Mouse (Mus musculus) adrenal gland, postnatal 4 days (tissue): ENCODE results near the gene Use1. TPM values are rescaled to one million over a fixed set of nuclear protein-coding genes. Genes with fewer than 3 reads are reported as not detected.
A peak's percentile ranks its signal among the peaks of the same experiment; 100 is the strongest.
"Not testable (repeated sequence)": the region's sequence is repeated elsewhere in the genome, so short reads cannot be mapped to it uniquely, and the experiment has no call there.

Source experiments
- DNase-seq, 2 experiments: peaks; one replicate each; pipeline ENCODE4 v3.0.0; 2021 to 2022; ENCODE audit warnings: low spot score in 2 of 2, mixed read lengths in 2 of 2
- long read RNA-seq, 2 experiments: library from polyadenylated mRNA; stranded (forward); transcript quantifications; one replicate each; pipeline ENCODE4 v2.0.0; 2021
- total RNA-seq, 2 experiments: library from RNA; stranded (reverse); gene quantifications; 2 replicates each; pipeline ENCODE4 v1.2.3; 2021

The Use1 gene
- 100 to 1,000 TPM; 210 to 221 TPM for total RNA-seq
- long read RNA-seq, experiment 1, partial matches to known transcripts = 4 of 12 reads
- long read RNA-seq, experiment 1, other reads (novel, unspliced or antisense) = 5 of 12 reads
- long read RNA-seq, experiment 2, partial matches to known transcripts = 3 of 22 reads
- long read RNA-seq, experiment 2, other reads (novel, unspliced or antisense) = 15 of 22 reads

DNA sequence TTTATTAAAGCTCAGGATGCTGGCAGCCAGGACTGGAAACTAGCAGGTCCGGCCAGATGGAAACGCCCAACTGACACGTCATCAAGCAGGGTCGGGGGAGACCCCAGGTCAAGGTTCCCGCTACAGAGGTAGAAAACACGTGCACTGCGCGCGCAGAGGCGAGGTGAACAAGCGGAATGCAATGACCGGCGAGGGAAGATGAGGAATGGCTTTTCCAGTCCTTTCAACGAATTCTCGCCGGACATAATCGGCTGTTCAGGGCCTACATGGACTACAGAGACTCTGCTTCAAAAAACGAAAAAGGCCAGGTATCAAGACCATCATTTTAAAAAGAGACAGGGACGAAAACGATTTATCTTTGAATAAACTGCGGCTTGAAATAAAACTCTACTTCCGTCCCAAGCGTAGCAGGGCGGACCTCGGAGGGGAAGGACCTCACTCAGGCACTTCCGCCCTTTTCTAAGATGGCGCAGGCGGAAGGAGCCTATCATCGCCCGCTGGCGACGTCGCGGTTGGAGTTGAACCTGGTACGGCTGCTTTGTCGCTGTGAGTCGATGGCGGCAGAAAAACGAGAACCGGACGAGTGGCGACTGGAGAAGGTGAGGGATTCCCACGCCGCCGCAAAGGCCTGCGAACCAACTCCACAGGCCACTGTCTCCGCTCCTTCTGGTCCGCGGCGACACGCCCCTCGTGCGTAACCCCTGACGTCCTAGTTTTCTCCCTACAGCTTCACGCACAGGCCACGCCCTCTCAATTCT, at the start of gene Use1:
Gene Use1, plus strand, starts transcription at position 78 of the 758 bp plus-strand sequence.
- DNase-seq = peak; percentile 64 to 80

DNA sequence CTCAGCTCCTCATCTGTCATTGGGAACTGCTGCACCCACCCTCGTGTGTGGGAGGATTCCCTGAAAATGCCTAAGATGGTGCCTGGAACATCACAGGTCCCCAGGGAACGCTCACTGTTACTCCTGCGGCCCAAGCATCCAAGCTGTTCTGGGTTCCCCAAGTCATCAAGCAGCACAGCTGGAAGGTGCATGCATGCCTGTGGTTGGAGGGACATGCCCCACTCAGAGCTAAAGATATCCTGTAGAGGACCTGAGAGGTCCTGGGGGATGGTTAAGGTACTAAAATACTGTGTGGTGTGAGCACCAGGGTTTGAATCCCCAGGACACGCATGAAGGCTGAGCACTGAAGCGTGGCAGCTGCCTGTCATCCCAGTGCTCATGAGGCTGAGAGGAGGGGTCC, 48.0 kb upstream of the Use1 start:
- not testable (repeated sequence) for DNase-seq

DNA sequence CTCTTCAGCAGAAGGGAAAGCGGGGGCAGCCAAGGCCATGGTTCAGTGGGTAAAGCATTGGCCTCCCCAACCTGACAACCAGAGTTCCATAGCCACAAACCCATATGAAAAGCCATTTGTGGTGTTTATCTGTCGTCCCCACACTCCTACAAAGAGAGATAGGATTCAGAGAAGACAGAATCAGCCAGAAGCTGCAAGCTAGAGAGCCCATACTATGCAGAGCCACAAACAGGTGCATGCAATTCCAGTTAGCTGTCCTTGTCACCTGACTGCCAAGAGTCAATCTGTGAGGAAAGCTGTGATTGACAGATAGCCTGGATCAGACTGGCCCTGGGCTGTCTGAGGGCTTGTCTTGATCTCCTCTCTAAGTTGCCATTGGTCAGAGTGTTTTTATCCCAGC, 46.9 kb upstream of the Use1 start:
- not testable (repeated sequence) for DNase-seq

DNA sequence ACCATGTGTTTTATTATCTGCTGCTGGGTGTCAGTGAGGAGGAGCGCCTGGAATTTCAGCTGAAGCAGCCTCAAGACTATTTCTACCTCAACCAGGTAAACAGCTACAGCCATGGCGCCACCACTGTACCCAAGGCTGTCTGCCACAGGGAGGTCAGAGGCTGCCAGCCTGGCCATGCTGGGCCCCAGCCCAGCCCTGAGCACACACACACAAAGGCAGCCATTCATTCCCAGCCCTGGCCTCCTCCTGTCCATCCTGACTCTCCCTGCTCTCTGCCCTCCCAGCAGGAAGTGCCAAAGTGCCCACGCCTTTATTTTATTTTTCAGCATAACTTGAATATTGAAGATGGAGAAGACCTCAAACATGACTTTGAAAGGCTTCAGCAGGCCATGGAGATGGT, 43.7 kb upstream of the Use1 start:
- DNase-seq = no peak

DNA sequence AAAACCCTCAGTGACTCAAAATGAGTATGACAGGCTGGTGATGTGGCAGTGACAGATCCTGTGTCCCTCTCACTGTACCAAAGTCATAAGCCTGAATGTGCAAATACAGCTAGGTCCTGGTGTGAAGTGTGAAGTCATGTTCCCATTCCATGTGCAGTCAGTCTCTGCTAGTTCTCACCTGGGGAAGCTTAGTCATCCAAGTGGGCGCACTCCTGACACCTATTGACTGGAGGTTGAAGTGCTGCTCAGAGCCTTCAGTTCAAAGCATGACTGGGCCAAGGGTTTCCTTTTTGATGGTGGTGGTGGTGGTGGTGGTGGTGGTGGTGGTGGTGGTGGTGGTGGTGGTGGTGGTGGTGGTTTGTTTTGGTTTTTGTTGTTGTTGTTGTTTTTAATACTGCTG, 41.8 kb upstream of the Use1 start:
- DNase-seq = no peak

DNA sequence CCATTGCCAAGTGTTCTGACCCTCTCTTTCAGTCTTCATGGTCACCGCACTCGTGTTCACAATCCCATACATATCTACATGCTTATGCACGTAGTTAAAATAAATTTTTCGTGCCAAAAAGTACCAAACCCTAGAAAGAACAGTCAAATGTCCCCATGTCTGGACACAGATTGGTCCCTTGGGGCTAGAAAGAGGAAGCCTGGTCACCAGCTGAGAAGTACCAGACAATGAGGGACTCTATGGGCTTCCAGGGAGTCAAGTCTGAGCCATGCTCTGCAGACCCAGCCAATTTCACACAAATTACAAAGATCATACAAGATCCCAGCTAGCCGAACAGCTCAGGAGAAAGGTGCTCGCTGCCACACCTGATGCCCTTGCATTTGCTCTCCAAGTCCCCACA, 28.8 kb upstream of the Use1 start:
- DNase-seq = not testable (repeated sequence)

DNA sequence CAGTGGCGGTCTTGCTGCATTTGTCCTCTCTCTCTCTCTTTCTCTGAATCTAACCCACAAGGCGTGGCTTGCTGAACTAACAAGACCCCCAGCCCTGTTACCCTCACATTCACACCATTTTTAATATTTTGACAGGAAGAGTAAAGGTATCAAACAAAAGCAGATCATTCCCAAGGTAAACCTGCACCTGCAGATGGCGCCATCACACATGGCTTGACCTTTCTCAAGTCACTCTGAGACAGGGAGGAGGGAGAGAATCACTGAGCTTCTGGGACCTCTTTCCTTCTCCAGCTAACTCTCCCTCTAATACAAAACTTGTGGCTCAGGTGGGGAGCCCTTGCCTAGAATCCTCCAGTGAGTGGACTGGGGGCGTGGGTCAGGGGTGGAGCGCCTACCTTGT, 26.0 kb upstream of the Use1 start:
- DNase-seq = no peak

DNA sequence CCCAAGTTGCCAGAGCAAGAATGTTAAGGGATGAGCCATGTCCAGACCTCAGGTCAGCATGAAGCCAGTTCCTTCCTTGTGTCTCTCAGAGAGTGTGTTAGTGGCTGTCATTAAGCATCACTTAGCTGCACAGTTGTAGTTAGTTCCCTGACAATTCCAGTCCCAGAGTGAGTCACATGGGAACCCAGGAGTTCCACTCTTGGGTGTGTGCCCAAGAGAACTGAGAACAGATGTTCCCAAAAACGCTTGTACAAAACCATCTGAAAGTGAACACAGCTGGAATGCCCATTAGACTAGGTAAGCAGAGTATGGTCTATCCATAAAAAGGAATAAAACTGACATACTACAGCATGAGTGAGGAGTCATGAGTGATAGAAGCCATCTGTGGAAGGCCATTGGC, 20.1 kb upstream of the Use1 start:
- DNase-seq = no peak

DNA sequence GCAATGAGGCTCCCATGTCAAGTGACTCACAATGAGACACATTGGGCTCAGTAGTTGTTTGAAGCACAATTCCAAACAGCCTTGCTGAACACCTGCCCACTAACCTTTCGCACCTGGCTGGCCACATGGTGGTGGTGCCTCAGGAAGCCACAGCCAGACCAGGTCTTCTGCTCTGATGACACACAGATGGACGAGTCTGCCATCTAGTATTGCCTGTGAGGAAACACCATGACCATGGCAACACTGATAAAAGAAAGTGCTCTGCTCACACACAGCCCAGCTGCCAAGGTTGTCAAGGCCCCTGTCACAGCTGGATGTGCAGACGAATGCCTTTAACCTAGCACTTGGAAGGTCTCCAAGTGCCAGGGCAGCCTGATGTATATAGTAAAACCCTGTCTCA, 15.5 kb upstream of the Use1 start:
- DNase-seq = no peak

DNA sequence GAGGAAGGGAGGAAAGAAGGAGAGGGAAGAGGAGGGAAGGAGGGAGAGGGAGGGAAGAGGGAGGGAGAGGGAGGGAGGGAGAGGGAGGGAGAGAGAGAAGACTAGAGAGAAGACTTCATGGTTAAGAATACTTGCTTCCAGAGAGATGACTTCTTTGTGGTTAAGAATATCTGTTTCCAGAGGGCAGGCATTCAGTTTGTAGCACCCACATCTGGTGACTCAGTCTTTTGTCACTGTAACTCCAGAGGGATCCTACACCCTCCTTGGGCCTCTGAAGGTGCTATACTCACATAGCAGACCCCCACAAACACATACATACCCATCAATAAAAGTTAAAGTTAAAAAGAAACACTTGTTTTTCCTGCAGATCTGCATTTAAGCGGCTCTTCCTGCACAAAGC, 15.1 kb upstream of the Use1 start:
- DNase-seq = no peak

DNA sequence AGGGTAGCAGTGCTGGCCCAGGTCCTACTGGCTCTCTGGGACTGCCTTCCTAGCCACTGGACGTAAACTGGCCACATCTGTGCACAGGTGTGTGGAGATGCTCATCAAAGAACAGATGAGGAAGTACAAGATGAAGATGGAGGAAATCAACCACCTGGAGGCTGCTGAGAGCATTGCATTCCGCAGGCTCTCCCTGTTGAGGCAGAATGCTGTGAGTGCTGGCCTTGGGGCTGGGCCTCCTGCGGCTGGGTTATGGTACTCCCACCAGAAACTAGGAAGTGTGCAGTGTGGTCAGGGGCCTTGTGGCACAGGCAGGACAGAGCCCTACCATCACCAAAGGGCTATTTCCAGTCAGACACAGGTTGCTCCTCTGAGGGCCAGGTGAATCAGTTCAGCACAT, 8.6 kb upstream of the Use1 start:
- DNase-seq = no peak

DNA sequence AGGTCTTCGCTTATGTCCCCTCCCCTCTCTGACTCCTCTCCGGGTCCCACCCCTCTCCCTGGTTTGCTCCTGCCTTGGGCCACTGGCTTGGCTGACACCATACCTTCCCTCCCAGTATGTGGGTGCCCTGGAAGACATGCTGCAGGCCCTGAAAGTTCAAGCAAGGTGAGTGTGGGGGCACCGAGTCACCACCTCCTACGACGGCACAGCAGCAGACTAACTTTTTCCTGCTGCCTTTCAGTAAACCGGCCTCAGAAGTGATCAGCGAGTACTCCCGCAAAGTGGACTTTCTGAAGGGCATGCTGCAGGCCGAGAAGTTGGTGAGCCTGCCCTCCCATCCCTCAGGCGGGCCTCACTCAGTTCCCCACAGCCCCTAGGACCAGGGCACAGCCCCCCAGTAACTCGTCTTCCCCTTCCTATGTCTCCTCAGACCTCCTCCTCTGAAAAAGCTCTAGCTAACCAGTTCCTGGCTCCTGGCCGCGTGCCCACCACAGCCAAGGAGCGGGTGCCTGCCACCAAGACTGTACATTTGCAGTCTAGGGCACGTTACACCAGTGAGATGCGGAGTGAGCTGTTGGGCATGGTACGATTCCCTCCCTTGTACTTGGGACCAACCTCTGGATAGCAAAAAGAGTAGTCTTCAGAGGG, 1.0 kb downstream of the Use1 start:
- DNase-seq = no peak

DNA sequence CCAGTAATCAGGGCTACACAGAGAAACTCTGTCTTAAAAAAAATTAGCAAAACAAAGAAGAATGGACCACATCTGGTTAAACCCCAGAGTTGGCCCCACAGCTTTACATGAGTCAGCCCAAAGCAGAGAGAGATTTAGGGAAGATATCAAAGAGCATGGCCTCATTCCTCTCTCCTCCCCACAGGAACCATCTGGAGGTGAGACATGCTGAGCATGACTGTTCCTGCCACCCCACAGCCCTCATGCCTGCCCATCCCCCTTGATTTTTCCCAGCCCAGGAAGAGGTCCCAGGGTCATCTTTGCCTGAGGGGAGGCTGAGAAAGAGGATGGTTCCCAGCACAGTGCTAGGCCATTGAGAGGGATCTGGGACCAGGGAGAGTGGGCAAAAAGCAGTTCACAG, 1.7 kb downstream of the Use1 start:
- no peak for DNase-seq

DNA sequence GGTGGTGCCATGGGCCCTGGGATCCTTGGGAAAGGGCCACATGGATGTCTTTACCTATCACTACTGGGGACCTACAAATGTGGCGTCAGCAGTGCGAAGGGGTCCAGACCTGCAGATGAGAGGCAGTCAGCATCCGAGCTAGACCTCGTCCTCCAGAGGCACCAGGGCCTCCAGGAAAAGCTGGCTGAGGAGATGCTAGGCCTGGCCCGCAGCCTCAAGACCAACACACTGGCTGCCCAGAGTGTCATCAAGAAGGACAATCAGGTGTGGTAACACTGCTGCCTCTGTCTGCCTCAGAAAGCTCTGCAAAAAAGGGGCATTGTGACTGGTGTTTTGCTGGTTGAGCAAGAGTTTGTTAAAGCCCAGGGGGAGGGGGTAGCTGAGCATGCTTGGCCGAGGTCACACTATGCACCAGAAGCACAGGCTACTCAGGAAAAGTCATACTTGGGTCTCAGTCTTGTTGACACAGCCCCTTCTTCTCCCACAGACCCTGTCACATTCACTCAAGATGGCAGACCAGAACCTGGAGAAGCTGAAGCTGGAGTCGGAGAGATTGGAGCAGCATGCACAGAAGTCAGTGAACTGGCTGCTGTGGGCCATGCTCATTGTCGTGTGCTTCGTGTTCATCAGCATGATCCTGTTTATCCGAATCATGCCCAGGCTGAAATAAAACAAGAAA, 2.5 kb downstream of the Use1 start:
- no peak for DNase-seq

DNA sequence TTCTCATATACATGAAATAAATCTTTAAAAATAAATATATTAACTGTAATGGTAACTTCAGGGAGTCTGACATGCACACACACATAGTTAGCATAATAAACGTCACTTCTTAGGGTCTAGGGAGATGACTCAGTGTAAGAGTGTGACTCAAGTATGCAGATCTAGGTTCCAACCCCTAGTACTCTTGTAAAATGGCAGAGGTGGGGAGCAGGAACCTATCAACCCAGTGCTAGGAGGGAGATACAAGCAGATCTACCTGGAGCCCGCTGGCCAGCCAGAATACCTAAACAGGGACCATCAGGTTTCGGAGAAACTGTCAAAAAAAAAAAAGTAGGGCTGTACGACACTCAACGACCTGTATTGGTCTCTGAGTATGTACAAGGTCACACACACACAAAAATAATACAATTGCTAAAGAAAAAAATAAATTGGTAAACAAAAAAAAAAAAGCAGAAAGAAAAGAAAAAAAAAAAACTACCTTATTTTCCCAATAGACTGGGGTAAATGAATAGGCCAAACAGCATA, 4.1 kb downstream of the Use1 start:
- no peak for DNase-seq

DNA sequence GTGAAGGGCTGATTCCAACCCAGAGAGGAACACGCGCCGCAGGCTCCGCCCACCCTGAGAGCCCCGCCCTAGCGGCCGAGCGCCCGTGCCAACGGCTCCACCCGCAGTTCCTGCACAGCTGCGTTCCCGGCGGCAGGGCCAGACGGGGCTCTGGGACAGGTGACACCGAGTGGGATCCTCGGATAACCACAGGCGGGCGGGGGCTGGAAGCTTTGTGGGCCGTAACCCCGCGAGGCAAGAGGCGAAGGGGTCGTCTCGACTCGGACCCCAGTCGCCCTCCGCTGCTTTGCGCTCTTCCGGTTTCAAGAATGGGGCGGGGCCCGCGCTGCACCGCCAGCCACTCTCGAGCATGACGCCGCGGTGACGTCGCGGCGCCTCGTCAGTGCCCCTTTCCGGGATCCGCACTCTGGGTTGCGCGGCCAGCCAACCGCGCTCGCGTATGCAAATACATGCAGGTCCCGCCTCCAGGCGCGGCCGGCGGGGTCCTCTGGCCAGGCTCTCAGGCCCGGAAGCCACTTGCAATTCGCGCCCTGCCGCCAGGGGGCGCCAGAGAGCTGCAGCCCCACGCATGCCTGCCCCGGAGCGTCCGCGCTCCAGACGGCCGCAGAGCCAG, 4.7 kb downstream of the Use1 start, which contains the start of gene Ocel1:
Gene Ocel1, plus strand, starts transcription at position 63 of the 613 bp plus-strand sequence.
- peak; percentile 95 to 97 for DNase-seq

DNA sequence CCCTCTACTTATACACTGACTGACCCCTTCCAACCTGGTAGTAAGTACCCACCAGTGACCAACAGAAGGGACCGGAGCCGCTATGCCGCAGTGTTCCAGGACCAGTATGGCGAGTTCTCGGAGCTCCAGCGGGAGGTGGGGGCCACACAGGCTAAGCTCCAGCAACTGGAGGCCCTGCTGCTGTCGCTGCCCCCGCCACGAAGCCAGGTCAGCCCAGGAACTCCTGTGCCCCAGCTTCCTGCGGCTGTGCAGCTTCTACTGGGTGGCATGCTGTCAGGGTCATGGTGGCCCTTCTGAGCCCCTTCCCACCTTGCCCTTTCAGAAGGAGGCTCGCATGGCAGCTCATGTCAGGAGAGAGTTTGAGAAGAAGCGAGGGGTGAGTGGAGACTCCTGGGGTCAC, 5.8 kb downstream of the Use1 start:
- no peak for DNase-seq

DNA sequence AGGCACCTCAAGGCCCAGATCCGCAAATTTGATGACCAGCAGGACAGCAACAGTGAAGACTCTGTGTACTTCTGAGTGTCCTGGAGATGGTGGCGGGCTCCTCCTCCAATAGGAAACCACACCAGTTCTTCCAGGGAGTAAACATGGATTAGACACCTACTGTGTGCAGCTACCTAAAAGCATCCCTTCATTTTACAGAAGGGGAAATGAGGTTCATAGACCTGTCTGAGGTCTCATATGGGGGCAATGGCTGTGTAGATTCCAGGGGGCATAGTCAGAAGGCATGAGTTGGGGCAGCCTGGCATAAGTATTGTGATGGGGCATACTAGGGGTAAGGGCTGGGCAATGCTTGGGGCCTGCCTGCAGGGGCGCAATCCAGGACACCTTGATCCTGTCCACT, 6.4 kb downstream of the Use1 start:
- DNase-seq = no peak

DNA sequence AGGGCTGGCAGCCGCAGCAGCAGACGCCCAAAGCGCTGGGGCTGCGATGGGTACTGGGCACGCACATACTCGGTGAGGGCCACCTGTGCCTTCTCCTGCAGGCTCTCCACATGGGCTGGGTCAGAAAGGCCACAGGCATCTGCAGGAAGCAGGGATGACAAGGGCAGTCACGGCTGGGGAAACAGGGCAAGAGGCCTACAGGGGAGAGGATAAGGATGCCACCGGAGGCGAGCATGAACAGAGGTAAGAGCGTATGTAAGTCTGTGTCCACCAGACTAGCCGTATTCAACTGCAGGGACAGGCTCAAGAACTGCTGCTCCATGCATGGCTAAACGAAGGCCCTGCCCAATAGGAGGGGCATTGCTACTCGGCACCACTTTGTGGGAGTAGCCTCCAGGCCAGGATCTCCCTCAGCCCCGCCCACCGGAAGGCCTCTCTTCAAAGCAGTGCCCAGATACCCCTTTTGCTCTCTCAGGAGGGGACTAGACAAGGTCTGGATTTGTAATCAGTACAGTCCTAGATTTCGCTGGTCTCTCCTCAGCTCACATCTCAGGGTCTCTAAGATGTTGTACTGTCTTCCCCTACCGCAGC, 8.1 kb downstream of the Use1 start:
- no peak for DNase-seq

DNA sequence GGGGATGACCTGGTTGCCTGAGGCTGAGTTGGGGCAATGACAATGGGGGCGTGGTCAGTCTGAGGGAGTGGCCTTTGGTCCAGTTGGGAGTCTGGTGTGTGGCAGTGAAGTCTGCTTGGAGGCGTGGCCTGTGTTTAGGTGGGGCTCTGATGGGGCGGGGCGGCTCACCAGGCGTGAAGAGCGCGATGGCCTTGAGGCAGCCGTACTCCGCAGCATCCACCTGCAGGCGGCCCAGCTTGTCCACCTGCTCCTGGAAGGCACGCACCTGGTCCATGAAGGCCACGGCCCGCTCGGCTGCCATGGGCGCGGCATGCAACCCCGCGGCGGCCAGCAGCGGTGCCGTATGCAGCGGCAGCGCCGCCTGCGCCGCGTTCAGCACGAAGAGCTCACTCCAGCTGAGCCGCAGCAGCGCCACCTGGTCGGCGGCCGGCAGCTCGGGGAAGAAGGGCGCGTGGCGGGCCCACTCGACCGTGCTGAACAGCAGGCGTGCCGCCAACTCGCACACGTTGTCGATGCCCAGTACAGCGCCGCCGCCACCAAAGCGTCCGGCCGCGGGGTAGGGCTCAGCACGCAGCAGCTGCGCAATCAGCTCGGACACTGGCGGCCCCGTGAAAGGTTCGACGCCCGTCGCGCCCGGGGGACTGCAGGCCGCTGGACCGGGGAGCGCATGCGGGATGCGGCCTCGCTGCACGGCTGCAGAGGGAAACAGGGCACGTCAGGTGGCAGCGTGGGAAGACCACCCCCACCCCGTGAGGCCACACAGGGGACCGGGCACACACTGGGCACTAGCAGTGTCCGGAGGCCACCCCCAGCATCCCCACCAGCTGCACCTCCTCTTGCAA, 9.2 kb downstream of the Use1 start:
- DNase-seq = no peak
